Mouse (Mus musculus) stomach, embryonic 15.5 days (tissue): ENCODE measurements around the gene Axin1. TPM values are rescaled to one million over a fixed set of nuclear protein-coding genes. Genes with fewer than 3 reads are reported as not detected.
"Not testable (repeated sequence)": the region's sequence is repeated elsewhere in the genome, so short reads cannot be mapped to it uniquely, and the experiment has no call there.

Experiments used
- ATAC-seq: fragments of 200-750 bp; cut with Nextera tagmentation; 2 replicates; pipeline ENCODE4 v1.8.0; 2017; ENCODE audit warnings: low read depth, moderate number of reproducible peaks, moderate TSS enrichment; ENCODE audit not compliant: insufficient read depth, low FRiP score
- H3K27ac ChIP-seq: fragments of 300-500 bp; sonication (generic); 2 replicates; pipeline ENCODE4 v1.5.1; 2015; ENCODE audit warnings: mild to moderate bottlenecking, inconsistent platforms
- H3K27me3 ChIP-seq: fragments of 300-500 bp; sonication (generic); replicated peaks from 2 replicates; pipeline ENCODE4 v1.6.1; 2015; ENCODE audit warnings: inconsistent platforms
- H3K36me3 ChIP-seq: fragments of 300-500 bp; sonication (generic); 2 replicates; pipeline ENCODE4 v1.6.1; 2015; ENCODE audit warnings: inconsistent platforms
- H3K4me1 ChIP-seq: fragments of 300-500 bp; sonication (generic); 2 replicates; pipeline ENCODE4 v1.6.1; 2015; ENCODE audit warnings: inconsistent platforms
- H3K4me2 ChIP-seq: fragments of 300-500 bp; sonication (generic); 2 replicates; pipeline ENCODE4 v1.6.1; 2015; ENCODE audit warnings: mild to moderate bottlenecking, inconsistent platforms
- H3K4me3 ChIP-seq: fragments of 300-500 bp; sonication (generic); replicated peaks from 2 replicates; pipeline ENCODE4 v1.5.1; 2015; ENCODE audit warnings: inconsistent platforms
- H3K9ac ChIP-seq: fragments of 300-500 bp; sonication (generic); 2 replicates; pipeline ENCODE4 v1.6.1; 2015; ENCODE audit warnings: inconsistent platforms
- H3K9me3 ChIP-seq: fragments of 300-500 bp; sonication (generic); 2 replicates; pipeline ENCODE4 v1.6.1; 2016; ENCODE audit warnings: inconsistent platforms
- WGBS: fragments of 180-500 bp; shearing (Covaris S2); methylation state at CpG from one replicate; pipeline ENCODE4 v1.1.7; 2015; 5-methylcytosine and 5-hydroxymethylcytosine counted together
- polyA plus RNA-seq: library from polyadenylated mRNA; unstranded; fragments of >200 nt; fragmentation: Nextera tagmentation; extraction: Ambion mirVana; gene quantifications from 2 replicates; pipeline ENCODE4 v1.2.1, GENCODE M21; 2015

The Axin1 gene
- polyA plus RNA-seq, 1 experiment from 2014 or later: 18.3 TPM

DNA sequence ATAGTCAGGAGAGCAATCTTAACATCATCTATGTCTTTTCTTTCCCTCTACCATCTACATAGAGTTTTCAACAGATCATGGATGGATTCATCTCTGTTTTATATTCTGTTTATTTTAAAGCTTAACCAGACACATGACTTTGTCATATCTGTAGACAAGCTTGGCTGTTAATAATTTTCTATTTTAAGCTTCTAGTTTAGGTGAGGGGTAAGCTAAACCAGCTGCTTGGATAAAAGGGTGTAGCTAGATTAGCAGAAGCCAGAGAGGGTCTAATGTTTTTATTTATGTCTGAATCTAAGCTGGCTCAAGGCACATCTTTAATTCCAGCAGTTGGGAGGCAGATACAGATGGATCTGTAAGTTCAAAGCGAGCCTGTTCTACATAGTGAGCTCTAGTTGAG is 24.2 kb downstream of the Axin1 start:
- no peak overlapping the region for H3K27ac ChIP-seq
- H3K9ac ChIP-seq: no peak overlapping the region
- H3K9me3 ChIP-seq: no peaks in the 10 kb centered on the region
- H3K27me3 ChIP-seq: no peaks in the 10 kb centered on the region
- no peak for ATAC-seq
- 79% methylated on average over 1 of the region's 1 CpGs for WGBS
- no peak overlapping the region for H3K4me2 ChIP-seq
- H3K36me3 ChIP-seq: no peaks in the 10 kb centered on the region
- H3K4me3 ChIP-seq: no peak overlapping the region
- 0 out of 2 replicates have a peak, but pooled peaks cover 3% of the 10 kb centered on the region for H3K4me1 ChIP-seq

DNA sequence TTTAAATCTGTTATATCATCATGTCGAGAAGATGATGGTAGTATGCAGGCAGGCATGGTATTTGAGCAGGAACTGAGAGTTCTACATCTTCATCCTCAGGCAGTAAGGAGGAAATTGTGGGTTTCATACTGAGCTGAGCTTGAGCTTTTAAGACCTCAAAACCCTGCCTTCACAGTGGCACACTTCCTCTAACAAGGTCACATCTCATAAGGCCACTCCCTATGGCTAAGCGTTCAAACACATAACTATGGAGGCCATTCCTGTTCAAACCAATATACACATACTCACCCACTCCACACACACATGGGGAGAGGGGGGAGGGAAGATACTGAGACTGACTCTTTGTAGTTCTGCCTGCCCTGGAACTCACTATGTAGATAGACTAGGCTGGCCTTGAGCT is 29.6 kb downstream of the Axin1 start:
- no peaks in the 10 kb centered on the region for H3K9me3 ChIP-seq
- H3K4me1 ChIP-seq: no peaks in the 10 kb centered on the region
- H3K4me3 ChIP-seq: no peak overlapping the region
- H3K9ac ChIP-seq: no peak overlapping the region
- no peak; the same call in 1 of the 2 replicates for ATAC-seq
- H3K27ac ChIP-seq: no peak overlapping the region
- H3K27me3 ChIP-seq: no peaks in the 10 kb centered on the region
- H3K36me3 ChIP-seq: no peaks in the 10 kb centered on the region
- H3K4me2 ChIP-seq: no peak overlapping the region
- WGBS: 72% methylated on average over 2 of the region's 2 CpGs

DNA sequence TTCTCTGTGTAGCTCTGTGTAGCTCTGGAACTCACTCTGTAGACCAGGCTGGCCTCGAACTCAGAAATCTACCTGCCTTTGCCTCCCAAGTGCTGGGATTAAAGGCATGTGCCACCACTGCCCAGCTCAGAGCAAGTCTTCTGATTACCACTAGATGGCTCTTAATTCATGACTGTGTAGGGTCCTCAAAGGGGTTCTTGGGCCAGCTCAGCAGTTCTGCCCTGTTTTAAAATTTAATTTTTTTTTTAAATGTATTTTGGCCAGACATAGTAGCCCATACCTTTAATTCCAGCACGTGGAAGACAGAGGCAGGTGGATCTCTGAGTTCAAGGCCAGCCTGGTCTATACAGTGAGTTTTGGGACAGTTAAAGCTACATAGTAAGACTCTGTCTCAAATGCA is 36.8 kb downstream of the Axin1 start:
- H3K9ac ChIP-seq, H3K4me1 ChIP-seq, ATAC-seq, H3K4me2 ChIP-seq, H3K27me3 ChIP-seq, H3K9me3 ChIP-seq, H3K4me3 ChIP-seq, H3K27ac ChIP-seq: not testable (repeated sequence)
- 85% methylated on average over 2 of the region's 2 CpGs for WGBS
- H3K36me3 ChIP-seq: peaks cover 27% of the 10 kb centered on the region

DNA sequence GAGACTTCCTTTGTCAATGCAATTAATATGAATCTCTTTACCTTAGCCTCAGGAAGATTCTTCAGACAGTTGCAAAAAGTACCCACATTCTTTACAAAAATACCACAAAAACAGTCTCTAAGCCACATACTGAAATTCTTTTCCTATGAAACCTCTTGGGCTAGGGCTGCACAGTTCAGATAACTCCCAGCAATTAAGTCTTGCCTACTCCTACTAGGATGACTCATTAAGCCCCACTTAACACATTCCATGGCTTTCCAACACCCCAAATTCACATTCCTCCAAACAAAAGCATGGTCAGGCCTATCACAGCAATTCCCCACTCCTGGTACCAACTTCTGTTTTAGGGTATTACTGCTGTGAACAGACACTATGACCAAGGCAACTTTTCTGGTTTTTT is 40.1 kb downstream of the Axin1 start:
- no peak overlapping the region for H3K9ac ChIP-seq
- H3K27ac ChIP-seq: no peak overlapping the region
- no peak for ATAC-seq
- peaks cover 32% of the 10 kb centered on the region for H3K36me3 ChIP-seq
- H3K4me3 ChIP-seq: no peak overlapping the region
- H3K4me1 ChIP-seq: no peaks in the 10 kb centered on the region
- H3K9me3 ChIP-seq: no peaks in the 10 kb centered on the region
- H3K27me3 ChIP-seq: no peaks in the 10 kb centered on the region
- no peak overlapping the region for H3K4me2 ChIP-seq

DNA sequence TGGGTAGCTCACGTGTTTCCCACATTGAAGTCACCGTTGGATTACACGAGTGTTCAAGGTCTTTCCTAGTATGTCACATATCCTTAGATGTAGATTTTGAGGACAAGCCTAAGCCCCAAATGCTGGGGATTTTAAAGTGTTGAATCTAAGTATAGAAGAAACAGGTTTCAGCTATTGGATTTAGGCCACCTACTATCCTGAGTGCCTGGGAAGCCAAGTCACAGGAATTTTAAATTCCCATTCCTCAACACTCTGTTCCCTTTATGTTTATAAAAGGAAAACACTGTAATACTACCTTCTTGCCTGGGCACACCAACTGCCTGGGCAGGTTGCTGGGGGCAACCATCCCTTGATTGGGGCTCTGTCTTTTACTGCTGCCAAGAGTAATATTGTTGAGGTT is 42.7 kb downstream of the Axin1 start:
- WGBS: 93% methylated on average over 3 of the region's 3 CpGs
- no peaks in the 10 kb centered on the region for H3K4me1 ChIP-seq
- H3K4me2 ChIP-seq: no peak overlapping the region
- H3K9ac ChIP-seq: no peak overlapping the region
- no peak overlapping the region for H3K4me3 ChIP-seq
- H3K36me3 ChIP-seq: peaks cover 31% of the 10 kb centered on the region
- no peaks in the 10 kb centered on the region for H3K9me3 ChIP-seq
- no peak overlapping the region for H3K27ac ChIP-seq
- H3K27me3 ChIP-seq: no peaks in the 10 kb centered on the region
- ATAC-seq: no peak

DNA sequence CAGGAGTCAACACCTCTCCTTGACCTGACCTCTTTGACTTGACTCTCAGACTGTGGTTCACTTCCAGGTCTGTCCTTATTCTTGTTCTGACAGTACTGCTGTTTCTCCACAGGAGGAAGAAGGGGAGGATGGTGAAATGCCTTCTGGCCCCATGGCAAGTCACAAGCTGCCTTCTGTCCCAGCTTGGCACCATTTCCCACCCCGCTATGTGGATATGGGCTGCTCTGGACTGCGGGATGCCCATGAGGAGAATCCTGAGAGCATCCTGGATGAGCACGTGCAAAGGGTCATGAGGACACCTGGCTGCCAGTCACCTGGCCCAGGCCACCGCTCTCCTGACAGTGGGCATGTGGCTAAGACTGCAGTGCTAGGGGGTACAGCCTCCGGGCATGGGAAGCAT is 49.1 kb downstream of the Axin1 start:
- Histone ChIP-seq H3K36me3 (peaks cover 65% of the 10 kb centered on the region), H3K4me3 (no peak overlapping the region), H3K9ac (no peak overlapping the region), H3K27me3 (no peaks in the 10 kb centered on the region), H3K4me1 (no peaks in the 10 kb centered on the region), H3K27ac (no peak overlapping the region), H3K9me3 (no peaks in the 10 kb centered on the region), H3K4me2 (no peak overlapping the region)
- ATAC-seq: no peak
- WGBS: 95% methylated on average over 5 of the region's 5 CpGs

DNA sequence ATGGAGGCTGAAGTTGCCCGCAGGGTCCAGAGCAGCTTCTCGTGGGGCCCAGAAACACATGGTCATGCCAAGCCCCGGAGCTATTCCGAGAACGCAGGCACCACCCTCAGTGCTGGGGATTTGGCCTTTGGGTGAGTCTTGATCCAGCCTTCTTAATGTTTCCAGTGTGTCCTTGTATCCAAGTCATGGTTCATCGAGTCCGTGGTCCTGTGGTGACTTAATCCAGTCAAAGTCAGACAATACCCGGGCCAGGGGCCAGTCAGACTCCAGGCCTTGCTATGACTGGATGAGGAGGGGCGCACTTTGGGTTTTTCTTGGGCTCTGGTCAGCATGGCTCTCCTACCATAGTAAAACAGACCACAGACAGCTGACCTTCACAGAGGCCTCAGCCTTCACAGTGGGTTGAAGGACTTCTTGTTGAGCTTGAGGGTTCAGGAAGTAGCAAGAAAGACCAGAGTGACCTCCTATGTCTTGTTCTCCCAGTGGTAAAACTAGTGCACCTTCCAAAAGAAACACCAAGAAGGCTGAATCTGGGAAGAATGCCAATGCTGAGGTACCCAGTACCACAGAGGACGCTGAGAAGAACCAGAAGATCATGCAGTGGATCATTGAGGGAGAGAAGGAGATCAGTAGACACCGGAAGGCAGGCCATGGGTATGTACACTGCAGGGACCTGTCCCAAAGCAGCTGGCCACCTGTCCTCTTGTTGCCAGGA is 49.8 kb downstream of the Axin1 start:
- H3K4me1 ChIP-seq: no peaks in the 10 kb centered on the region
- H3K9me3 ChIP-seq: no peaks in the 10 kb centered on the region
- H3K4me2 ChIP-seq: no peak overlapping the region
- peaks cover 65% of the 10 kb centered on the region for H3K36me3 ChIP-seq
- 94% methylated on average over 11 of the region's 11 CpGs for WGBS
- no peak overlapping the region for H3K9ac ChIP-seq
- ATAC-seq: no peak
- H3K4me3 ChIP-seq: no peak overlapping the region
- no peak overlapping the region for H3K27ac ChIP-seq
- no peaks in the 10 kb centered on the region for H3K27me3 ChIP-seq

DNA sequence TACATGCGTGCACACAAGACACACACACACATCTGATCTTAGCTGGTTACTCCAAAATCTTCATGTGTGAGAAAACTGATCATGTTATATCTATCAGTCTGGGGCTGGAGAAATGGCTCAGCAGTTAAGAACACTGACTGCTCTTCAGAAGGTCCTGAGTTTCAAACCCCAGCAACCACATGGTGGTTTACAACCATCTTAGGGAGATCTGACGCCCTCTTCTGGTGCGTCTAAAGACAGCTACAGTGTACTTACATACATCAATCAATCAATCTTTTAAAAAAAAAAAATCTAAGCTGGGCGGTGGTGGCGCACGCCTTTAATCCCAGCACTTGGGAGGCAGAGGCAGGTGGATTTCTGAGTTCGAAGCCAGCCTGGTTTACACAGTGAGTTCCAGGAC is 53.0 kb downstream of the Axin1 start:
- H3K9me3 ChIP-seq, H3K9ac ChIP-seq, H3K4me2 ChIP-seq, H3K4me1 ChIP-seq, H3K27ac ChIP-seq, H3K4me3 ChIP-seq, H3K27me3 ChIP-seq, ATAC-seq: not testable (repeated sequence)
- peaks cover 76% of the 10 kb centered on the region for H3K36me3 ChIP-seq
- 85% methylated on average over 7 of the region's 7 CpGs for WGBS

DNA sequence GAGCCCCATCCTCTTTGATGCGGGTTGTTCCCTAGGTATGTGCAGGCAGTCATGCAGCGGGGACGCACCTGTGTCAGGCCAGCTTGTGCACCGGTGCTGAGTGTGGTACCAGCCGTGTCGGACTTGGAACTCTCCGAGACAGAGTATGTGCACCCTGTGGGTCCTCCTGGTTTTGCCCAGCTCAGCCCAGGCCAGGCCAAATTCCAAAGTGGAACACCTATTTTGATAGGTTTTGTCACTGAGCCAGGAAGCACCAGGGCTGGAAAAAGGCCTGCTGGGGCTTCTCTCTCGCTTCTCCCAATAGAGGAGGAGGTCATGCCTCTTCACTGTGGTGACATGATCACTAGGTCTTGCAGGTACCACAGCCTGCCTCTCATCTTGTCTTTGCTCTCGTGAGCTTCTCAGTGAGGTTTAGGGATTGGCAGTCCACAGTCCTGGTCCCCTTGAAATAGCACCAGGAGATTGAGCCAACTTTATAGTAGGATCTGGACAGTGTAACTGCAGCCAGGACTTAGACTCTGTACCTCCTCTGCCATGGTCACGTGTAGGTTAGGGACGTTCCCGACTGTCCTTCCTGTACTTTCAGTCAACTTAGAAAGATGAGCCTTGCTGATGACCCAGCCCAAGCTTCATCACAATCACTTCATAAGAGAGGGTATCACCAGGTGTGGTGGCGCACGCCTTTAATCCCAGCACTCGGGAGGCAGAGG is 54.1 kb downstream of the Axin1 start:
- no peaks in the 10 kb centered on the region for H3K4me1 ChIP-seq
- ATAC-seq: no peak
- no peak overlapping the region for H3K9ac ChIP-seq
- no peak overlapping the region for H3K4me2 ChIP-seq
- no peak overlapping the region for H3K4me3 ChIP-seq
- no peaks in the 10 kb centered on the region for H3K9me3 ChIP-seq
- 96% methylated on average over 15 of the region's 15 CpGs for WGBS
- H3K36me3 ChIP-seq: peaks cover 73% of the 10 kb centered on the region
- no peak overlapping the region for H3K27ac ChIP-seq
- no peaks in the 10 kb centered on the region for H3K27me3 ChIP-seq

DNA sequence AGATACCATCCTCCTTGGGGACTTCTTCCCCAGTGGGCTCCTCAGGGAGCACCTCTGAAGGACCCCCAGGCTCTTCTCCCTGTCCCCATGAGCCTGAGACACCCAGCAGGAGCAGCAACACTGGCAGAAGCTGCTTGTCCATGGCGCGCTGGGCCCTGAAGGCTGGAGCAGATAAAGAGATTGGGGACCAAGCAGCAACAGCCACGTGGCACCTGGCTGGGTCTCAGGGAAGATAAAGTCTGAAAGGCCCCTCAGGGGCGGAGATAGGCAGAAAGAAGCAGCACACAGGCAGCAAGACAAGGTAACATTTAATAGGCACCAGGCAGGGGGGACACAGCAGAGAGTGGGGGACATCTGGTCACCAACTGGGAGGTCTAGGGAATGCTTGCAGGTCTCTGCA is 60.4 kb downstream of the Axin1 start, which contains the start of gene Pdia2:
Pdia2 (minus strand) TSS at position 196 of the 400 bp plus-strand sequence.
- peak within 1 kb of the TSS; percentile 98 for H3K4me2 ChIP-seq
- H3K4me3 ChIP-seq: peak within 1 kb of the TSS; percentile 58; the same call in 1 of the 2 replicates
- H3K27ac ChIP-seq: no peak within 1 kb of the TSS
- H3K9me3 ChIP-seq: no peaks in the 10 kb centered on the region
- 68% methylated on average over 4 of the region's 4 CpGs for WGBS
- H3K4me1 ChIP-seq: peaks cover 21% of the 10 kb centered on the region
- no peak within 1 kb of the TSS for H3K9ac ChIP-seq
- ATAC-seq: no peak
- peaks cover 42% of the 10 kb centered on the region for H3K27me3 ChIP-seq
- H3K36me3 ChIP-seq: peaks cover 22% of the 10 kb centered on the region

DNA sequence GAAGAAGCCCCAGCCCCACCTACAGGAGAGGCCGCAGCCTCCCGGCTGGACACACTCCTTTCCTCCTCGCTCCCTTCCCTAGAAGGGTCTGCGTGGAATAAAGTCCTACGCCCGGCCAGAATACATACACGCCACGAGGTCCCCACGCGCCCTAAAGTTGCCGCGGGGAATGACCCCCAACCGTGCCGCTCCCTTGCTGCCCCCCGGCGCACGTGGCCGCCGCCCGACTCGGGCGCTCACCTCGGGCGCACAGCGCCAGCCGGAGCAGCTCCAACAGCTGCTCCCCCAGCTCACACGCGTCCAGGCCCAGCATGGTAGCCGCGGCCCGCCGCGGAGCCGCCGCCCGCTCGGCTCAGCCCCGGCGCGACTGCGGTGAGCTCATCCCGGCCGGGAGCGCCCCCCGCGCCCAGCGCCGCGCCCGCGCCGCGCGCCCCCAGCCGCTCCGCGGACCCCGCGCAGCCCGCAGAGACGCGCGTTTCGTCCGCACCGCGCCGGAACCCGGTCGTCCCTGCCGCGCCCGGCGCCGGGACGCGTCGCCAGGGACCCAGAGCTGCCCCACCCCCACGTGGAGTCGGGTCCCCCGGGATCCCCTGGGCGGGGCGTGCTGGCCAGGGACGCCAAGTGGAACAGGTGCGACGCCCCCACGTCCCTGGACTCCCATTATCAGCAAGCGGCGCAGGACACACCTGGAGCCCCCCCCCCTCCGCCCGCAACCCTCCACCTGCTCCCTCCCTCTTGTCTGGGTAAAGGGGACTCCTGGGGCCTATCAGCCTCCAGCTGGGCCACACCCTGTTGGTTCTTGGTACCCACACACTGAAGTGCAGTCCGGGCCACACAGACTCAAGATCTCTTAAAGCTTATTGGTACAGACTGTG is 62.6 kb downstream of the Axin1 start:
- H3K27me3 ChIP-seq: peaks cover 54% of the 10 kb centered on the region
- ATAC-seq: peak; percentile 68
- H3K27ac ChIP-seq: peak overlapping the region; percentile 59

More for the DNA sequence above, 62.6 kb downstream of the Axin1 start:
- under 1% methylated on average over 76 of the region's 92 CpGs for whole genome bisulfite sequencing
- Histone ChIP-seq H3K9ac (peak overlapping the region; percentile 39; the same call in 1 of the 2 replicates), H3K4me1 (peaks cover 21% of the 10 kb centered on the region), H3K4me3 (peak overlapping the region; percentile 58), H3K4me2 (peak overlapping the region; percentile 98), H3K9me3 (no peaks in the 10 kb centered on the region), H3K36me3 (peaks cover 8% of the 10 kb centered on the region; the same call in 1 of the 2 replicates)
